ENCODE assay signal across 23 mouse cellular contexts in genomic region chr3:148971893-148972596, GRCm38 (mm10). TPM values are rescaled to one million over a fixed set of nuclear protein-coding genes. Genes with fewer than 3 reads are reported as not detected.
DNase-seq lines count a peak whose midpoint lies in the region; ATAC-seq and TF ChIP-seq lines count a peak whose summit lies in the region.
"Had no signal": no experiment of that assay in that cellular context is flagged by ENCODE, and none has a peak within 500 bp of the region (broad histone marks: within the 10 kb centered on the region; RNA-seq: fewer than 3 reads in every experiment).

No protein-coding gene starts in this region.

- H3K27me3 ChIP-seq in embryonic facial prominence, embryonic 14.5 days (replicated peaks; ENCODE audit: control insufficient read depth, insufficient read depth, low read length): no peaks in the 10 kb centered on the region
- H3K27me3 ChIP-seq in embryonic facial prominence, embryonic 10.5 days (replicated peaks; ENCODE audit: low read depth, poor library complexity, severe bottlenecking): no peaks in the 10 kb centered on the region
- no peaks in the 10 kb centered on the region for H3K27me3 ChIP-seq in heart, embryonic 11.5 days (ENCODE audit: control insufficient read depth, insufficient read depth, low read length)
- H3K27me3 ChIP-seq in intestine, embryonic 14.5 days (replicated peaks; ENCODE audit: control insufficient read depth, insufficient read depth, low read length): no peaks in the 10 kb centered on the region
- no peaks in the 10 kb centered on the region for H3K27me3 ChIP-seq in intestine, postnatal 0 days (replicated peaks; ENCODE audit: control insufficient read depth, insufficient read depth, low read length)
- H3K27me3 ChIP-seq in myocyte (ENCODE audit: control insufficient read depth, insufficient read depth, insufficient read length): no peaks in the 10 kb centered on the region
- H3K27me3 ChIP-seq: embryonic facial prominence, embryonic 15.5 days; forebrain, embryonic 15.5 days; heart, embryonic 12.5 days; hindbrain, embryonic 13.5 days had no signal

- no peak overlapping the region for H3K27ac ChIP-seq in embryonic facial prominence, embryonic 14.5 days (replicated peaks; ENCODE audit: low read depth, low read length)
- no peak overlapping the region for H3K27ac ChIP-seq in embryonic facial prominence, embryonic 10.5 days (replicated peaks)
- H3K27ac ChIP-seq in heart, embryonic 11.5 days (ENCODE audit: low read depth, low read length): no peak overlapping the region
- no peak overlapping the region for H3K27ac ChIP-seq in intestine, embryonic 14.5 days (ENCODE audit: low read depth)
- no peak overlapping the region for H3K27ac ChIP-seq in intestine, postnatal 0 days (ENCODE audit: low read depth, low read length)
- H3K27ac ChIP-seq: embryonic facial prominence, embryonic 15.5 days; forebrain, embryonic 15.5 days; hindbrain, embryonic 10.5 days; hindbrain, embryonic 13.5 days had no signal

- no peak for TF ChIP-seq POLR2A in myocyte (IDR thresholded peaks at IDR 0.05; ENCODE audit: insufficient read length, low read depth)

- peaks cover 67% of the 10 kb centered on the region for H3K79me2 ChIP-seq in myocyte (ENCODE audit: control insufficient read depth, insufficient read depth)

- H3K36me3 ChIP-seq in embryonic facial prominence, embryonic 14.5 days (ENCODE audit: control insufficient read depth, insufficient read depth, low read length): no peaks in the 10 kb centered on the region
- H3K36me3 ChIP-seq in embryonic facial prominence, embryonic 10.5 days (replicated peaks): 0 out of 2 replicates have a peak, but pooled peaks cover 4% of the 10 kb centered on the region
- no peaks in the 10 kb centered on the region for H3K36me3 ChIP-seq in heart, embryonic 11.5 days (ENCODE audit: control insufficient read depth, insufficient read depth, low read length)
- no peaks in the 10 kb centered on the region for H3K36me3 ChIP-seq in intestine, embryonic 14.5 days (ENCODE audit: control insufficient read depth, insufficient read depth, low read length)
- no peaks in the 10 kb centered on the region for H3K36me3 ChIP-seq in intestine, postnatal 0 days (ENCODE audit: control insufficient read depth, insufficient read depth)
- no peaks in the 10 kb centered on the region for H3K36me3 ChIP-seq in myocyte (ENCODE audit: control insufficient read depth, insufficient read depth)
- H3K36me3 ChIP-seq: embryonic facial prominence, embryonic 15.5 days; forebrain, embryonic 15.5 days; heart, embryonic 12.5 days; hindbrain, embryonic 10.5 days; hindbrain, embryonic 13.5 days had no signal

- no peak overlapping the region for H3K9ac ChIP-seq in embryonic facial prominence, embryonic 14.5 days (ENCODE audit: low read depth, low read length)
- H3K9ac ChIP-seq in heart, embryonic 11.5 days (ENCODE audit: low read depth, low read length): no peak overlapping the region
- H3K9ac ChIP-seq in intestine, embryonic 14.5 days (ENCODE audit: low read length): no peak overlapping the region
- H3K9ac ChIP-seq in intestine, postnatal 0 days (ENCODE audit: low read depth, low read length): no peak overlapping the region
- H3K9ac ChIP-seq: embryonic facial prominence, embryonic 15.5 days; forebrain, embryonic 15.5 days; heart, embryonic 12.5 days; hindbrain, embryonic 13.5 days had no signal

- no peak overlapping the region for H3ac ChIP-seq in myocyte (ENCODE audit: control insufficient read depth, insufficient read length)

- peaks cover 23% of the 10 kb centered on the region for H3K4me1 ChIP-seq in embryonic facial prominence, embryonic 14.5 days (ENCODE audit: control insufficient read depth, insufficient read depth, low read length)
- peaks cover 18% of the 10 kb centered on the region for H3K4me1 ChIP-seq in embryonic facial prominence, embryonic 10.5 days
- peaks cover 14% of the 10 kb centered on the region for H3K4me1 ChIP-seq in heart, embryonic 11.5 days (ENCODE audit: control insufficient read depth, insufficient read depth, low read length)
- H3K4me1 ChIP-seq in intestine, embryonic 14.5 days (replicated peaks; ENCODE audit: control insufficient read depth, insufficient read depth, low read length): peaks cover 7% of the 10 kb centered on the region
- no peaks in the 10 kb centered on the region for H3K4me1 ChIP-seq in intestine, postnatal 0 days (replicated peaks; ENCODE audit: control insufficient read depth, insufficient read depth, low read length)

- 63% methylated on average over 11 of the region's 11 CpGs for WGBS in embryonic facial prominence, embryonic 14.5 days
- 83% methylated on average over 11 of the region's 11 CpGs for WGBS in embryonic facial prominence, embryonic 10.5 days
- 68% methylated on average over 11 of the region's 11 CpGs for WGBS in heart, embryonic 11.5 days (ENCODE audit: insufficient replicate concordance)
- WGBS in intestine, embryonic 14.5 days: 77% methylated on average over 11 of the region's 11 CpGs
- 81% methylated on average over 11 of the region's 11 CpGs for WGBS in intestine, postnatal 0 days

- peak; percentile 51 for DNase-seq in embryonic facial prominence, embryonic 14.5 days (ENCODE audit: low spot score)
- DNase-seq in embryonic facial prominence, embryonic 10.5 days (ENCODE audit: low spot score): no peak
- DNase-seq in heart, adult 11 months: peak; percentile 74
- DNase-seq in intestine, embryonic 14.5 days (ENCODE audit: low spot score): peak; percentile 38
- DNase-seq: adrenal gland, adult 8-10 months; adrenal gland, postnatal 25 days; cerebellum, adult 11-12 months; cerebellum, adult 8-10 months; cerebellum, postnatal 10 days; cerebellum, postnatal 36 days; embryo, embryonic 11 days; gastrocnemius, postnatal 25 days had no signal

- no peak overlapping the region for H3K4me2 ChIP-seq in embryonic facial prominence, embryonic 14.5 days (ENCODE audit: low read depth, low read length)
- H3K4me2 ChIP-seq in heart, embryonic 11.5 days: no peak overlapping the region
- H3K4me2 ChIP-seq in intestine, embryonic 14.5 days (ENCODE audit: low read length): no peak overlapping the region
- no peak overlapping the region for H3K4me2 ChIP-seq in intestine, postnatal 0 days (replicated peaks; ENCODE audit: low read depth)
- H3K4me2 ChIP-seq in myocyte (ENCODE audit: low read depth): no peak overlapping the region
- H3K4me2 ChIP-seq: embryonic facial prominence, embryonic 15.5 days; forebrain, embryonic 15.5 days; heart, embryonic 12.5 days; hindbrain, embryonic 13.5 days had no signal

- H3K9me3 ChIP-seq in embryonic facial prominence, embryonic 14.5 days (ENCODE audit: control insufficient read depth, low read length): no peaks in the 10 kb centered on the region
- H3K9me3 ChIP-seq in embryonic facial prominence, embryonic 10.5 days: no peaks in the 10 kb centered on the region
- no peaks in the 10 kb centered on the region for H3K9me3 ChIP-seq in heart, embryonic 11.5 days (replicated peaks; ENCODE audit: control insufficient read depth, low read length)
- no peaks in the 10 kb centered on the region for H3K9me3 ChIP-seq in intestine, embryonic 14.5 days (ENCODE audit: control insufficient read depth, low read length)
- H3K9me3 ChIP-seq in intestine, postnatal 0 days (ENCODE audit: control insufficient read depth): no peaks in the 10 kb centered on the region
- H3K9me3 ChIP-seq: embryonic facial prominence, embryonic 15.5 days; forebrain, embryonic 15.5 days; heart, embryonic 12.5 days; hindbrain, embryonic 10.5 days; hindbrain, embryonic 13.5 days had no signal

- no peak for TF ChIP-seq CTCF in intestine, postnatal 0 days (IDR thresholded peaks at IDR 0.05; ENCODE audit: low read depth)

- no peak overlapping the region for H3K4me3 ChIP-seq in embryonic facial prominence, embryonic 14.5 days (ENCODE audit: low read depth, low read length)
- no peak overlapping the region for H3K4me3 ChIP-seq in embryonic facial prominence, embryonic 10.5 days
- no peak overlapping the region for H3K4me3 ChIP-seq in heart, embryonic 11.5 days (ENCODE audit: low read depth, low read length)
- H3K4me3 ChIP-seq in intestine, embryonic 14.5 days (ENCODE audit: low read depth, low read length): no peak overlapping the region
- no peak overlapping the region for H3K4me3 ChIP-seq in intestine, postnatal 0 days (ENCODE audit: low read depth, low read length)
- H3K4me3 ChIP-seq in myocyte: no peak overlapping the region
- H3K4me3 ChIP-seq: embryonic facial prominence, embryonic 15.5 days; forebrain, embryonic 15.5 days; heart, embryonic 12.5 days; hindbrain, embryonic 10.5 days; hindbrain, embryonic 13.5 days had no signal

- ATAC-seq in embryonic facial prominence, embryonic 14.5 days (ENCODE audit: low read depth): no peak
- ATAC-seq in heart, embryonic 11.5 days (replicated peaks; ENCODE audit: insufficient number of reproducible peaks, low FRiP score, low TSS enrichment): no peak
- no peak for ATAC-seq in intestine, embryonic 14.5 days (replicated peaks; ENCODE audit: low FRiP score, low TSS enrichment, low read depth)
- ATAC-seq in intestine, postnatal 0 days: no peak
- ATAC-seq: activated CD4-positive, CD25-positive, alpha-beta regulatory T cell, adult 4 months; forebrain, embryonic 15.5 days; hindbrain, embryonic 16.5 days; intestine, embryonic 16.5 days had no signal

TF ChIP-seq in myocyte, 11 proteins besides CTCF, POLR2A, EP300 and RAD21 (continues in another document):
- no peak for TF ChIP-seq SRF (IDR thresholded peaks at IDR 0.05; ENCODE audit: control insufficient read depth, insufficient read length, low read depth)
- TF ChIP-seq MYOD1 (IDR thresholded peaks at IDR 0.05; ENCODE audit: control insufficient read depth in 1 of 3, insufficient read length in 2 of 3, low read depth in 2 of 3): peak in 1 of 3 experiments; percentile 63
- TF ChIP-seq E2F4 (IDR thresholded peaks at IDR 0.05; ENCODE audit: insufficient read depth): no peak
- TF ChIP-seq TCF12 (IDR thresholded peaks at IDR 0.05; ENCODE audit: insufficient read depth, poor library complexity, severe bottlenecking): peak; percentile 18
- TF ChIP-seq MYOG (IDR thresholded peaks at IDR 0.05; ENCODE audit: control insufficient read depth in 1 of 3, insufficient read depth in 1 of 3, insufficient read length in 2 of 3, low read depth in 2 of 3): no peak
- TF ChIP-seq POLR2AphosphoS2 (IDR thresholded peaks at IDR 0.05; ENCODE audit: insufficient read length, low read depth): no peak
- no peak for TF ChIP-seq TCF3 (IDR thresholded peaks at IDR 0.05; ENCODE audit: insufficient read length, low read depth)
- no peak for TF ChIP-seq MAX (IDR thresholded peaks at IDR 0.05; ENCODE audit: low read depth)
- TF ChIP-seq USF1 (IDR thresholded peaks at IDR 0.05; ENCODE audit: low read depth): no peak

RNA-seq across cellular contexts. Expression of gene Adgrl2, which starts 18.3 kb away (rescaled TPM):
- 80.2 and 91.6 TPM in 2 replicates for polyA plus RNA-seq in embryonic facial prominence, embryonic 14.5 days (2014; fragmentation: Nextera tagmentation; extraction: Ambion mirVana)
- 74.0 and 77.6 TPM in 2 replicates for polyA plus RNA-seq in embryonic facial prominence, embryonic 10.5 days (2016; fragmentation: Nextera tagmentation; extraction: Ambion mirVana)
- 37.3 and 38.7 TPM in 2 replicates for polyA plus RNA-seq in heart, embryonic 11.5 days (2014; fragmentation: Nextera tagmentation; extraction: Ambion mirVana)
- polyA plus RNA-seq in intestine, embryonic 14.5 days (2014; fragmentation: Nextera tagmentation; extraction: Ambion mirVana): 63.6 and 64.6 TPM in 2 replicates
- polyA plus RNA-seq in intestine, postnatal 0 days (2015; fragmentation: Nextera tagmentation; extraction: Ambion mirVana): 20.4 and 21.3 TPM in 2 replicates
- polyA plus RNA-seq in myocyte (2012; fragmentation: generic; extraction: Trizol): 11.7 TPM
